Mouse (Mus musculus): ENCODE results near the gene Ppp3r1. TPM values are rescaled to one million over a fixed set of nuclear protein-coding genes. Genes with fewer than 3 reads are reported as not detected.

Gene Ppp3r1
- polyA plus RNA-seq, 1 experiment: 7.6 TPM

- no peak overlapping the region for H3K4me3 ChIP-seq (ENCODE audit: control insufficient read depth, low read depth, low read length)
- TF ChIP-seq POLR2A (IDR thresholded peaks at IDR 0.05; ENCODE audit: control insufficient read depth, low read depth, low read length): no peak
- TF ChIP-seq CTCF (IDR thresholded peaks at IDR 0.05; ENCODE audit: control insufficient read depth, insufficient read depth, insufficient replicate concordance, low read depth, low read length): no peak
- H3K27me3 ChIP-seq (ENCODE audit: control insufficient read depth, insufficient read depth, low read length): no peaks in the 10 kb centered on the region
- H3K4me1 ChIP-seq (ENCODE audit: control insufficient read depth, insufficient read depth, low read length): peaks cover 3% of the 10 kb centered on the region; the same call in 1 of the 2 replicates
- H3K27ac ChIP-seq (ENCODE audit: control insufficient read depth, insufficient read depth, low read depth, low read length): no peak overlapping the region
- no peaks in the 10 kb centered on the region for H3K36me3 ChIP-seq (ENCODE audit: control insufficient read depth, insufficient read depth, low read length)
Observed at GRCm38 (mm10) chr11:17163956-17164355, 4.9 kb downstream of the Ppp3r1 start.

DNA sequence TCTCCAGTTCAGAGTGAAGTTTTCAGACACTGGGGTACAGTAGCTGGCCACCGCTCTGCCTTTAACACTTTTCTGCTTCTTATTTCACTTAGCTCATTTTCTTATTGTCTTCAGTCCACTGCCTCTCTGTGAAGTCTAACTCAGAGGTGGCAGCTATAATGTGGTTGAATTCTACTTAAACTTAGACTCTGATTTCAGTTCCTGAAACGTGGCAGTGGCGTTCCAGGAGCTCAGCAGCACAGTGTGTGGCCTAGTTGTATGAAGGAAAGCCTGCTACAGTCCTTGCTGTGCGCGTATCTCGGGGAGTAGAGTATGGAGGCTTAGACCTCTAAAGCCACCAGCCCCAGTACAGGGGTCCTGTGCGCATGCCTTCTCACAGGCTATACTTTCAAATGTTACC, 7.6 kb downstream of the Ppp3r1 start:
- Histone ChIP-seq H3K27me3 (ENCODE audit: control insufficient read depth, insufficient read depth, low read length) (no peaks in the 10 kb centered on the region), H3K4me3 (ENCODE audit: control insufficient read depth, low read depth, low read length) (no peak overlapping the region), H3K36me3 (ENCODE audit: control insufficient read depth, insufficient read depth, low read length) (no peaks in the 10 kb centered on the region), H3K27ac (ENCODE audit: control insufficient read depth, insufficient read depth, low read depth, low read length) (no peak overlapping the region), H3K4me1 (ENCODE audit: control insufficient read depth, insufficient read depth, low read length) (no peaks in the 10 kb centered on the region; the same call in 1 of the 2 replicates)
- TF ChIP-seq CTCF (IDR thresholded peaks at IDR 0.05; ENCODE audit: control insufficient read depth, insufficient read depth, insufficient replicate concordance, low read depth, low read length) (no peak), POLR2A (IDR thresholded peaks at IDR 0.05; ENCODE audit: control insufficient read depth, low read depth, low read length) (no peak)

GRCm38 (mm10) chr11:17169262-17169661, 10.2 kb downstream of the Ppp3r1 start:
- H3K27me3 ChIP-seq (ENCODE audit: control insufficient read depth, insufficient read depth, low read length): no peaks in the 10 kb centered on the region
- TF ChIP-seq CTCF (IDR thresholded peaks at IDR 0.05; ENCODE audit: control insufficient read depth, insufficient read depth, insufficient replicate concordance, low read depth, low read length) (no peak), POLR2A (IDR thresholded peaks at IDR 0.05; ENCODE audit: control insufficient read depth, low read depth, low read length) (no peak)
- H3K4me3 ChIP-seq (ENCODE audit: control insufficient read depth, low read depth, low read length): no peak overlapping the region
- no peaks in the 10 kb centered on the region; the same call in 1 of the 2 replicates for H3K4me1 ChIP-seq (ENCODE audit: control insufficient read depth, insufficient read depth, low read length)
- no peak overlapping the region for H3K27ac ChIP-seq (ENCODE audit: control insufficient read depth, insufficient read depth, low read depth, low read length)
- H3K36me3 ChIP-seq (ENCODE audit: control insufficient read depth, insufficient read depth, low read length): no peaks in the 10 kb centered on the region

GRCm38 (mm10) chr11:17170938-17171729, 12.1 kb downstream of the Ppp3r1 start:
- no peak overlapping the region for H3K27ac ChIP-seq (ENCODE audit: control insufficient read depth, insufficient read depth, low read depth, low read length)
- H3K4me1 ChIP-seq (ENCODE audit: control insufficient read depth, insufficient read depth, low read length): no peaks in the 10 kb centered on the region; the same call in 1 of the 2 replicates
- no peak overlapping the region for H3K4me3 ChIP-seq (ENCODE audit: control insufficient read depth, low read depth, low read length)
- no peaks in the 10 kb centered on the region for H3K27me3 ChIP-seq (ENCODE audit: control insufficient read depth, insufficient read depth, low read length)
- no peaks in the 10 kb centered on the region for H3K36me3 ChIP-seq (ENCODE audit: control insufficient read depth, insufficient read depth, low read length)
- no peak for TF ChIP-seq POLR2A (IDR thresholded peaks at IDR 0.05; ENCODE audit: control insufficient read depth, low read depth, low read length)
- no peak for TF ChIP-seq CTCF (IDR thresholded peaks at IDR 0.05; ENCODE audit: control insufficient read depth, insufficient read depth, insufficient replicate concordance, low read depth, low read length)

- Histone ChIP-seq H3K4me1 (ENCODE audit: control insufficient read depth, insufficient read depth, low read length) (no peaks in the 10 kb centered on the region; the same call in 1 of the 2 replicates), H3K36me3 (ENCODE audit: control insufficient read depth, insufficient read depth, low read length) (no peaks in the 10 kb centered on the region), H3K27me3 (ENCODE audit: control insufficient read depth, insufficient read depth, low read length) (no peaks in the 10 kb centered on the region), H3K27ac (ENCODE audit: control insufficient read depth, insufficient read depth, low read depth, low read length) (no peak overlapping the region), H3K4me3 (ENCODE audit: control insufficient read depth, low read depth, low read length) (no peak overlapping the region)
- no peak for TF ChIP-seq POLR2A (IDR thresholded peaks at IDR 0.05; ENCODE audit: control insufficient read depth, low read depth, low read length)
- no peak for TF ChIP-seq CTCF (IDR thresholded peaks at IDR 0.05; ENCODE audit: control insufficient read depth, insufficient read depth, insufficient replicate concordance, low read depth, low read length)
Observed at GRCm38 (mm10) chr11:17172300-17172699, 13.2 kb downstream of the Ppp3r1 start.

DNA sequence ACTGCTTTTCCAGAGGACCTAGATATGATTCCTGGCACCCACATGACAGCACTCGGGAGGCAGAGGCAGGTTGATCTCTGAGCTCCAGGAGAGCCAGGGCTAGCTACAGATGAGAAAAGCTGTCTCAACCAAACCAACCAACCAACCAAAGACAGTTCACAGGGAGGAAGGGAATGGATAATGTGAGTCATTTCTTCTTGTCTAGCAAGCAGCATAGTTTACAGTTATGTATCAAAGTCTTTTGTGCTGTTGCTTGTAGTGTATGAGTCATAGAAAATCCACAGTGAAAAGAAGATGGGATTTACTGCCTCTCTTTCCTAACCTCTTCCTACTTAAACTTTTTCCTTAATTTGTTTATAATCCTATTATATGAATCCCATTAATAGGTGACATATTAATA, 17.6 kb downstream of the Ppp3r1 start:
- H3K36me3 ChIP-seq (ENCODE audit: control insufficient read depth, insufficient read depth, low read length): no peaks in the 10 kb centered on the region
- H3K4me3 ChIP-seq (ENCODE audit: control insufficient read depth, low read depth, low read length): no peak overlapping the region
- no peak overlapping the region for H3K27ac ChIP-seq (ENCODE audit: control insufficient read depth, insufficient read depth, low read depth, low read length)
- no peaks in the 10 kb centered on the region for H3K4me1 ChIP-seq (ENCODE audit: control insufficient read depth, insufficient read depth, low read length)
- no peaks in the 10 kb centered on the region for H3K27me3 ChIP-seq (ENCODE audit: control insufficient read depth, insufficient read depth, low read length)
- no peak for TF ChIP-seq CTCF (IDR thresholded peaks at IDR 0.05; ENCODE audit: control insufficient read depth, insufficient read depth, insufficient replicate concordance, low read depth, low read length)
- no peak for TF ChIP-seq POLR2A (IDR thresholded peaks at IDR 0.05; ENCODE audit: control insufficient read depth, low read depth, low read length)

DNA sequence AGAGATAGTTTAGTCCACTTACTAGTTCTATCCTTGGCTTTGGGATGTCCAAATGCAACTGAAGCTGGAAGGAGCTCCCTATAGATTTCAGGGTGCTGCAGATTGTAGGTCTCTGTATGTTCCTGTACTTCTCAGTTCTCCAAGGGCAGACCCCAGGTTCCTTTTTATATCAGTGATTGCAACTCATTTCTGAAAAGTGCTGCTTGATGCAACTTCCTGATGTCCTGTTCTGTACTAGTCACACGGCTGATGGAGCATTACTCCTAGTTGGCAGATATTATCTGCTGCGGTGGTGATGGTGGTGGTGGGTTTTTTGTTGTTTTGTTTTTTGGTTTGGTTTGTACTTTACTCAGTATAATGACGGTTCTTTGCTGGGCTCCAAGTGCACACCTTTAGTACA, 21.7 kb downstream of the Ppp3r1 start:
- H3K27ac ChIP-seq (ENCODE audit: control insufficient read depth, insufficient read depth, low read depth, low read length): no peak overlapping the region
- no peaks in the 10 kb centered on the region for H3K4me1 ChIP-seq (ENCODE audit: control insufficient read depth, insufficient read depth, low read length)
- H3K4me3 ChIP-seq (ENCODE audit: control insufficient read depth, low read depth, low read length): no peak overlapping the region
- H3K27me3 ChIP-seq (ENCODE audit: control insufficient read depth, insufficient read depth, low read length): no peaks in the 10 kb centered on the region
- no peaks in the 10 kb centered on the region for H3K36me3 ChIP-seq (ENCODE audit: control insufficient read depth, insufficient read depth, low read length)
- no peak for TF ChIP-seq CTCF (IDR thresholded peaks at IDR 0.05; ENCODE audit: control insufficient read depth, insufficient read depth, insufficient replicate concordance, low read depth, low read length)
- TF ChIP-seq POLR2A (IDR thresholded peaks at IDR 0.05; ENCODE audit: control insufficient read depth, low read depth, low read length): no peak
